Mouse (Mus musculus): ENCODE results near the gene Syngr4.
"Not testable (repeated sequence)": the region's sequence is repeated elsewhere in the genome, so short reads cannot be mapped to it uniquely, and the experiment has no call there.

DNA sequence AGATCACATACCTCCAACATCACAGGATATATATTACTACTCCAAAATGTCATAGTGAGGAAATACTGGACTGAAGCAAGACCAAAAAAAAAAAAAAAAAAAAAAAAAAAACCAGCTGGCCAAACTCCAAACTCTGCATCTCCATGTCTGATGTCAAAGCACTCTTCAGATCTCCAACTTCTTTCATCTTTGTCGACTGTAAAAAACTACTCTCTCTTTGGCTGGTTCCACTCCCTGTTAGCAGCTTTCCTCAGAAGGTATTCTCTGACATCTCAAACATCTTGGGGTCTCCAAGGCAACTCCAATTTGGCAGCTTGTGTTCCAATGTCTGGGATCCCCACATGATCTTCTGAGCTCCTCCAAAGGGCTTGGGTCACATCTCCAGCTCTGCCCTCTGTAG, 18.2 kb downstream of the Syngr4 start, which contains the start of gene Grin2d:
- TF ChIP-seq CTCF (IDR thresholded peaks at IDR 0.05; ENCODE audit: control insufficient read depth, insufficient read depth, low read length); POLR2A (IDR thresholded peaks at IDR 0.05; ENCODE audit: borderline replicate concordance, control insufficient read depth, low read depth, low read length): not testable (repeated sequence)
